Mouse (Mus musculus) lung, postnatal 0 days (tissue): ENCODE data around the gene Anxa9.

Experiments
- CTCF ChIP-seq: IDR thresholded peaks from 2 replicates; pipeline ENCODE4 v1.5.1; 2016; ENCODE audit warnings: antibody characterized with exemption, mild to moderate bottlenecking
- EP300 ChIP-seq: IDR thresholded peaks from 2 replicates; pipeline ENCODE4 v1.6.1; 2016; ENCODE audit warnings: antibody characterized with exemption, mild to moderate bottlenecking, control low read depth

DNA sequence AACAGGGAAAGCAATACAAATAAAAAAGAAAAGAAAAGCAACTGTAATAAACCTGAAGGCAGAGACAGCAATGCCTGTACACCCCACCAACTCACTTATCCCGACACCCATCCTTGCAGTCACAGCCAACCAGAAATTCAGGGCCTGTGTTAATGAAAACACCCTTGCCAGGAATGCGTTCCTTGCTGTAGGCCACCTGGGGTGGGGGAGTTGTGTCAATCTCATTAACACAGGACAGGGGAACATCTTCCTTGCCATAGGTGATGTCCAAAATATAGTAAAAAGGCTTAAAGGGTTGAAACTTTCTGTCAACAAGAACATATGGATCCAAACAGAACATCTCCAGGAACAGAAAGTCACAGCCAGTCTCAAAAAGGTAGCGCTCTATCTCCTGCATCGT, 31.3 kb upstream of the Anxa9 start:
- TF ChIP-seq CTCF (no peak), EP300 (no peak)
